Mouse (Mus musculus): ENCODE data around the gene Cyp2f2. TPM values are rescaled to one million over a fixed set of nuclear protein-coding genes. Genes with fewer than 3 reads are reported as not detected.

Gene Cyp2f2
- polyA plus RNA-seq, 1 experiment from 2014 or later: not detected

- WGBS: 73% methylated on average over 11 of the region's 11 CpGs
- Histone ChIP-seq H3K27me3 (no peaks in the 10 kb centered on the region), H3K36me3 (peaks cover 48% of the 10 kb centered on the region), H3K27ac (replicated peaks) (peak overlapping the region; percentile 98), H3K9me3 (no peaks in the 10 kb centered on the region), H3K4me1 (replicated peaks) (peaks cover 42% of the 10 kb centered on the region), H3K4me2 (peak overlapping the region; percentile 75), H3K4me3 (peak overlapping the region; percentile 73), H3K9ac (peak overlapping the region; percentile 91)
- no peak for ATAC-seq (ENCODE audit: low read depth)
Observed at GRCm38 (mm10) chr7:27167475-27168094, 47.9 kb downstream of the Cyp2f2 start.

GRCm38 (mm10) chr7:27168371-27168770 is 48.7 kb downstream of the Cyp2f2 start:
- H3K9me3 ChIP-seq: no peaks in the 10 kb centered on the region
- no peak for ATAC-seq (ENCODE audit: low read depth)
- peaks cover 34% of the 10 kb centered on the region for H3K4me1 ChIP-seq (replicated peaks)
- H3K4me3 ChIP-seq: no peak overlapping the region
- no peak overlapping the region for H3K9ac ChIP-seq
- no peak overlapping the region for H3K4me2 ChIP-seq
- H3K27ac ChIP-seq (replicated peaks): no peak overlapping the region
- WGBS: 93% methylated on average over 5 of the region's 5 CpGs
- H3K36me3 ChIP-seq: peaks cover 52% of the 10 kb centered on the region
- H3K27me3 ChIP-seq: no peaks in the 10 kb centered on the region

- Histone ChIP-seq H3K4me3 (no peak overlapping the region), H3K27ac (replicated peaks) (no peak overlapping the region), H3K4me1 (replicated peaks) (peaks cover 11% of the 10 kb centered on the region), H3K9me3 (no peaks in the 10 kb centered on the region), H3K9ac (no peak overlapping the region), H3K36me3 (peaks cover 63% of the 10 kb centered on the region), H3K4me2 (no peak overlapping the region), H3K27me3 (no peaks in the 10 kb centered on the region)
- no peak for ATAC-seq (ENCODE audit: low read depth)
- WGBS: 83% methylated on average over 3 of the region's 3 CpGs
Observed at GRCm38 (mm10) chr7:27170981-27171380, 51.3 kb downstream of the Cyp2f2 start.

- H3K36me3 ChIP-seq: peaks cover 58% of the 10 kb centered on the region
- no peaks in the 10 kb centered on the region for H3K9me3 ChIP-seq
- H3K27ac ChIP-seq (replicated peaks): no peak overlapping the region
- H3K4me1 ChIP-seq (replicated peaks): peaks cover 14% of the 10 kb centered on the region
- ATAC-seq (ENCODE audit: low read depth): no peak
- no peaks in the 10 kb centered on the region for H3K27me3 ChIP-seq
- H3K9ac ChIP-seq: no peak overlapping the region
- no peak overlapping the region for H3K4me2 ChIP-seq
- no peak overlapping the region for H3K4me3 ChIP-seq
- 94% methylated on average over 15 of the region's 15 CpGs for WGBS
Observed at GRCm38 (mm10) chr7:27174496-27174895, 54.8 kb downstream of the Cyp2f2 start.

- Histone ChIP-seq H3K9ac (no peak overlapping the region), H3K27ac (replicated peaks) (no peak overlapping the region), H3K4me1 (replicated peaks) (peaks cover 18% of the 10 kb centered on the region), H3K36me3 (peaks cover 58% of the 10 kb centered on the region), H3K27me3 (no peaks in the 10 kb centered on the region), H3K4me3 (no peak overlapping the region), H3K4me2 (no peak overlapping the region), H3K9me3 (no peaks in the 10 kb centered on the region)
- WGBS: 93% methylated on average over 7 of the region's 7 CpGs
- no peak for ATAC-seq (ENCODE audit: low read depth)
Observed at GRCm38 (mm10) chr7:27174896-27175295, 55.2 kb downstream of the Cyp2f2 start.

GRCm38 (mm10) chr7:27177942-27178323 is 58.2 kb downstream of the Cyp2f2 start:
- Histone ChIP-seq H3K4me2 (peak overlapping the region; percentile 58), H3K27me3 (no peaks in the 10 kb centered on the region), H3K27ac (replicated peaks) (peak overlapping the region; percentile 96), H3K9ac (peak overlapping the region; percentile 77), H3K4me1 (replicated peaks) (peaks cover 27% of the 10 kb centered on the region), H3K9me3 (no peaks in the 10 kb centered on the region), H3K4me3 (peak overlapping the region; percentile 66), H3K36me3 (peaks cover 32% of the 10 kb centered on the region)
- 22% methylated on average over 4 of the region's 4 CpGs for WGBS
- peak; percentile 7 for ATAC-seq (ENCODE audit: low read depth)

GRCm38 (mm10) chr7:27178324-27179216 is 58.9 kb downstream of the Cyp2f2 start, which contains the start of gene Rab4b:
Gene Rab4b, minus strand, starts transcription at chr7:27178896.
- WGBS: under 1% methylated on average over 53 of the region's 53 CpGs

GRCm38 (mm10) chr7:27179217-27179918 is 59.7 kb downstream of the Cyp2f2 start:
- Histone ChIP-seq H3K27me3 (no peaks in the 10 kb centered on the region), H3K4me2 (peak overlapping the region; percentile 58), H3K4me1 (replicated peaks) (peaks cover 27% of the 10 kb centered on the region), H3K27ac (replicated peaks) (peak overlapping the region; percentile 89), H3K36me3 (peaks cover 32% of the 10 kb centered on the region), H3K4me3 (peak overlapping the region; percentile 66), H3K9ac (peak overlapping the region; percentile 57), H3K9me3 (no peaks in the 10 kb centered on the region)
- 52% methylated on average over 16 of the region's 16 CpGs for WGBS
- ATAC-seq (ENCODE audit: low read depth): peak; percentile 5; the same call in 1 of the 2 replicates

More at GRCm38 (mm10) chr7:27178324-27179216, 58.9 kb downstream of the Cyp2f2 start, which contains the start of gene Rab4b:
- peaks cover 27% of the 10 kb centered on the region for H3K4me1 ChIP-seq (replicated peaks)
- peaks cover 33% of the 10 kb centered on the region for H3K36me3 ChIP-seq
- H3K4me3 ChIP-seq: peak within 1 kb of the TSS; percentile 66
- H3K27ac ChIP-seq (replicated peaks): peak within 1 kb of the TSS; percentile 96
- ATAC-seq (ENCODE audit: low read depth): peak; percentile 98
- peak within 1 kb of the TSS; percentile 58 for H3K4me2 ChIP-seq
- H3K27me3 ChIP-seq: no peaks in the 10 kb centered on the region
- H3K9me3 ChIP-seq: no peaks in the 10 kb centered on the region
- H3K9ac ChIP-seq: peak within 1 kb of the TSS; percentile 77

- H3K27ac ChIP-seq (replicated peaks): peak overlapping the region; percentile 89
- WGBS: 47% methylated on average over 5 of the region's 5 CpGs
- H3K27me3 ChIP-seq: no peaks in the 10 kb centered on the region
- peak overlapping the region; percentile 58 for H3K4me2 ChIP-seq
- peak overlapping the region; percentile 11; the same call in 1 of the 2 replicates for H3K4me3 ChIP-seq
- H3K36me3 ChIP-seq: peaks cover 32% of the 10 kb centered on the region
- no peak overlapping the region for H3K9ac ChIP-seq
- H3K9me3 ChIP-seq: no peaks in the 10 kb centered on the region
- ATAC-seq (ENCODE audit: low read depth): no peak
- H3K4me1 ChIP-seq (replicated peaks): peaks cover 27% of the 10 kb centered on the region
Observed at GRCm38 (mm10) chr7:27180036-27180435, 60.3 kb downstream of the Cyp2f2 start.

GRCm38 (mm10) chr7:27180837-27181695 is 61.4 kb downstream of the Cyp2f2 start, which contains the start of the genes Gm21983 and Mia:
Gene Gm21983, minus strand, starts transcription at chr7:27181086.
Gene Mia, minus strand, starts transcription at chr7:27181157.
- Histone ChIP-seq H3K36me3 (peaks cover 32% of the 10 kb centered on the region), H3K4me2 (peak within 1 kb of the TSS; percentile 58), H3K27ac (replicated peaks) (peak within 1 kb of the TSS; percentile 89), H3K4me3 (peak within 1 kb of the TSS; percentile 11), H3K4me1 (replicated peaks) (peaks cover 27% of the 10 kb centered on the region), H3K9ac (peak within 1 kb of the TSS; percentile 42; the same call in 1 of the 2 replicates), H3K27me3 (no peaks in the 10 kb centered on the region), H3K9me3 (no peaks in the 10 kb centered on the region)
- 69% methylated on average over 14 of the region's 14 CpGs for WGBS
- no peak for ATAC-seq (ENCODE audit: low read depth)

- WGBS: 93% methylated on average over 1 of the region's 1 CpGs
- H3K4me3 ChIP-seq: no peak overlapping the region
- no peak overlapping the region for H3K9ac ChIP-seq
- peaks cover 25% of the 10 kb centered on the region for H3K4me1 ChIP-seq (replicated peaks)
- peaks cover 46% of the 10 kb centered on the region for H3K36me3 ChIP-seq
- no peaks in the 10 kb centered on the region for H3K27me3 ChIP-seq
- H3K9me3 ChIP-seq: no peaks in the 10 kb centered on the region
- H3K4me2 ChIP-seq: no peak overlapping the region
- no peak overlapping the region for H3K27ac ChIP-seq (replicated peaks)
- ATAC-seq (ENCODE audit: low read depth): no peak
Observed at GRCm38 (mm10) chr7:27182498-27182897, 62.8 kb downstream of the Cyp2f2 start.

Data from neural tube, embryonic 13.5 days (tissue).